Mouse (Mus musculus): ENCODE measurements around the gene Ifnk. TPM values are rescaled to one million over a fixed set of nuclear protein-coding genes. Genes with fewer than 3 reads are reported as not detected.

The Ifnk gene
- total RNA-seq, 2 experiments from 2014 or later: not detected

- no peak for DNase-seq (ENCODE audit: low spot score in 2 of 2)
Measured at GRCm38 (mm10) chr4:35187617-35188326, 35.9 kb downstream of the Ifnk start.

- peak in 1 of 2 experiments; percentile 24 for DNase-seq (ENCODE audit: low spot score in 2 of 2)
Measured at GRCm38 (mm10) chr4:35189794-35190193, 37.9 kb downstream of the Ifnk start.

- peak in 1 of 2 experiments; percentile 37 for DNase-seq (ENCODE audit: low spot score in 2 of 2)
Measured at GRCm38 (mm10) chr4:35192725-35193124, 40.9 kb downstream of the Ifnk start.

GRCm38 (mm10) chr4:35201700-35202099 is 49.8 kb downstream of the Ifnk start:
- DNase-seq (ENCODE audit: low spot score in 2 of 2): no peak

Other genes starting within 250 kb of the Ifnk start
- 1 to 10 TPM; 5.0 to 6.8 TPM for gene Mob3b, start 5.4 kb downstream of the Ifnk start, total RNA-seq (2021)
- 10 to 100 TPM; 21.2 to 25.2 TPM for gene C9orf72, start 74.1 kb downstream of the Ifnk start, total RNA-seq (2021)